Mouse (Mus musculus) G1E (cell line): ENCODE results near the gene Prss44. TPM values are rescaled to one million over a fixed set of nuclear protein-coding genes. Genes with fewer than 3 reads are reported as not detected.

ENCODE experiments used
- ATAC-seq: 2 replicates; pipeline ENCODE4 v1.8.0; 2016; ENCODE audit warnings: mild to moderate bottlenecking; ENCODE audit not compliant: insufficient number of reproducible peaks, poor library complexity, low FRiP score, severe bottlenecking; ENCODE audit errors: extremely low read depth
- DNase-seq: peaks from one replicate; pipeline ENCODE4 v3.0.0; 2012; ENCODE audit warnings: low spot score
- H3K27me3 ChIP-seq: 2 replicates; pipeline ENCODE4 v1.6.1; 2012; ENCODE audit warnings: mild to moderate bottlenecking, low read length, inconsistent platforms; ENCODE audit not compliant: insufficient read depth
- H3K36me3 ChIP-seq: replicated peaks from 2 replicates; pipeline ENCODE3; 2012; ENCODE audit warnings: mild to moderate bottlenecking, inconsistent platforms
- H3K4me1 ChIP-seq: 2 replicates; pipeline ENCODE4 v1.6.1; 2012; ENCODE audit warnings: low read depth, low read length, inconsistent platforms, mixed read lengths; ENCODE audit not compliant: insufficient read depth
- H3K4me3 ChIP-seq: 2 replicates; pipeline ENCODE4 v1.5.1; 2012; ENCODE audit warnings: low read depth, mild to moderate bottlenecking, inconsistent platforms, low read length, moderate library complexity, mixed read lengths
- H3K9me3 ChIP-seq: replicated peaks from 2 replicates; pipeline ENCODE4 v1.6.1; 2012; ENCODE audit warnings: inconsistent platforms
- CTCF ChIP-seq: IDR thresholded peaks from 2 replicates; pipeline ENCODE4 v1.5.1; 2012; ENCODE audit warnings: low read depth, low read length, inconsistent platforms, mixed read lengths
- GATA1 ChIP-seq: IDR thresholded peaks from 2 replicates; pipeline ENCODE4 v1.6.1; 2012; ENCODE audit warnings: borderline replicate concordance, low read length, inconsistent platforms, mixed read lengths
- GATA2 ChIP-seq: IDR thresholded peaks from 2 replicates; pipeline ENCODE4 v1.6.1; 2012; ENCODE audit warnings: low read depth, low read length, inconsistent platforms, borderline replicate concordance
- POLR2AphosphoS5 ChIP-seq: IDR thresholded peaks from 2 replicates; pipeline ENCODE4 v1.6.1; 2012; ENCODE audit warnings: low read depth, low read length, inconsistent platforms; ENCODE audit not compliant: insufficient replicate concordance
- TAL1 ChIP-seq: conservative IDR thresholded peaks from 2 replicates; pipeline ENCODE4 v1.6.1; 2012; ENCODE audit warnings: low read depth, low read length, inconsistent platforms, mixed read lengths
- polyA plus RNA-seq: library from polyadenylated mRNA; stranded (reverse); fragments of >175 nt; gene quantifications from 2 replicates; pipeline ENCODE4 v1.2.3, GENCODE M21; 2012
- total RNA-seq, 2 experiments: library from RNA; stranded (forward) in 1 of 2; stranded (reverse) in 1 of 2; fragments of 200-1000 nt in 1 of 2; fragments of >200 nt in 1 of 2; fragmentation: Nextera tagmentation in 1 of 2; gene quantifications; 2 replicates each; pipeline ENCODE4 v1.2.3; 2014 to 2017

The Prss44 gene
- total and polyA plus RNA-seq, 3 experiments = 0.27 TPM; not detected in 2

DNA sequence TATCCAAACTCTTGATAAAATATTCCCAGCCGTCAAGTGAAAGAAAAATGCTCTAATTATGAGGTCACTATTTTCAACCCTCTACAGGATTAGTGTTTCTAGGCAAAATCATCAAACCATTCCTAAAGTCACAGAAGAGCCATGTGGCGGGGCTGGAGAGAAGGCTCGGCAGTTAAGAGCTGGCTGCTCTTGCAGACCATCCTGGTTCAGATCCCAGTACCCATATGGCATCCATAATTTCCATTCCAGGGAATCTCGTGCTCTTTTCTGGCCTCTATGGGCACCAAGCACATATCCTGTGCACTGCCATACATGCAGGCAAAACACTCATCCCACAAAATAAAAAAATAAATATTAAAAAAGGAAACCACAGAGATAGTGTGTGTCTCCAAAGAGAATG, 11.6 kb downstream of the Prss44 start:
- Histone ChIP-seq H3K27me3 (peaks cover 20% of the 10 kb centered on the region), H3K36me3 (no peaks in the 10 kb centered on the region), H3K4me3 (no peak overlapping the region), H3K4me1 (no peaks in the 10 kb centered on the region), H3K9me3 (no peaks in the 10 kb centered on the region)
- ATAC-seq (no peak), DNase-seq (no peak)
- TF ChIP-seq POLR2AphosphoS5 = no peak
- no peak for TF ChIP-seq GATA2
- no peak for TF ChIP-seq TAL1
- no peak for TF ChIP-seq CTCF
- TF ChIP-seq GATA1 = no peak

DNA sequence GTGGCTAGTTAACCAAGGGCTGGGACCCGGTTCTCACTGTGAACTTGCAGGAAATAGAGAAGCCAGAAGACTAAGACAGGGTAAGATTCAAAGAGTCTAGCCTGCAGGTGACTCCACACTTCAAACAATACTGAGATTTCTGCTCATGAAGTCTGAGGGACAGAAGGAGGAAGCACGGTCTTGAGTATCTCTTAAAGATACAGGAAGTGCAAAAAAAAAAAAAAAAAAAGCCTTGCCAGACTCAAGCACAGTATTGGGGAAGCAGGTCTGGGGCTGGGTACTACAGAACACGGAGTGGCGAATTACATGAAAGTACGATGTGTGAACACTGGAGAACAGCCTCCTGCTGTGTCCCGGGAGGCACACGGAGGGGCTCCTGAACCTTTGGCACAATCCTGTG, 12.0 kb downstream of the Prss44 start:
- no peaks in the 10 kb centered on the region for H3K9me3 ChIP-seq
- no peaks in the 10 kb centered on the region for H3K4me1 ChIP-seq
- H3K36me3 ChIP-seq = no peaks in the 10 kb centered on the region
- H3K4me3 ChIP-seq = no peak overlapping the region
- H3K27me3 ChIP-seq = peaks cover 20% of the 10 kb centered on the region
- TF ChIP-seq TAL1 (no peak), GATA2 (no peak), GATA1 (no peak), POLR2AphosphoS5 (no peak)
- ATAC-seq (no peak), DNase-seq (no peak)

DNA sequence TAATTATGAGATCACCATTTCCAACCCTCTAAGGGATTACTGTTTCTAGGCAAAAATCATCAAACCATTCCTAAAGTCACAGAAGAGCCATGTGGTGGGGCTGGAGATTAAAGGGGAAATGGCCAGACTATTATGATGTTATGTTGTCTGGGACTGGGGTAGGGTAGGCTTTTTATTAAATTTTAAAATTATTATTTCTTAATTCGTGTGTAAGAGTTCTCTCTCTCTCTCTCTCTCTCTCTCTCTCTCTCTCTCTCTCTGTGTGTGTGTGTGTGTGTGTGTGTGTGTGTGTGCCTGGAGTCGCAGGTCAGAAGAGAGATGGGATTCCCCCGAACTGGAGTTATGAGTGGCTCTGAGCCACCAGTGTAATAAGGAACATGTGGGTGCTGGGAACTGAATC, 12.6 kb downstream of the Prss44 start, which contains the start of gene Prss43:
Prss43 (plus strand) TSS at position 301 of the 400 bp plus-strand sequence.
- Histone ChIP-seq H3K27me3 (peaks cover 18% of the 10 kb centered on the region), H3K4me1 (no peaks in the 10 kb centered on the region), H3K4me3 (no peak within 1 kb of the TSS), H3K9me3 (no peaks in the 10 kb centered on the region), H3K36me3 (no peaks in the 10 kb centered on the region)
- ATAC-seq (no peak), DNase-seq (no peak)
- no peak for TF ChIP-seq POLR2AphosphoS5
- no peak for TF ChIP-seq GATA2
- no peak for TF ChIP-seq CTCF
- TF ChIP-seq TAL1 = no peak
- TF ChIP-seq GATA1 = no peak

DNA sequence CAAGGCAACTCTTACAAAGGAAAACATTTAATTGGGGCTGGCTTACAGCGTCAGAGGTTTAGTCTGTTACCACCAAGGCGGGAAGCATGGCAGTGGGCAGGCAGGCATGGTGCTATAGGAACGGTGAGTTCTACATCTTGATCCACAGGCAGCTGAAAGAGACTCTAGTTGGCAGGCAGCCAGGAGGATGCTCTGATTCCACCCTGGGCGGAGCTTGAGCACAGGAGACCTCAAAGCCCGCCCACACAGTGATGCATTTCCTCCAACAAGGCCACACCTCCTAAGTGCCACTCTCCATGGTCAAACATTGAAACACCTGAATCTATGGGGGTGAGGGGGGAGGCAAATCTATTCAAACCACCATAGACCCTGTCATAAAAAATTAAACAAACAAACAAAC, 19.2 kb downstream of the Prss44 start:
- Histone ChIP-seq H3K4me3 (no peak overlapping the region), H3K4me1 (no peaks in the 10 kb centered on the region), H3K36me3 (no peaks in the 10 kb centered on the region), H3K9me3 (no peaks in the 10 kb centered on the region), H3K27me3 (peaks cover 7% of the 10 kb centered on the region)
- TF ChIP-seq TAL1 = no peak
- no peak for TF ChIP-seq GATA1
- no peak for TF ChIP-seq GATA2
- TF ChIP-seq CTCF = no peak
- TF ChIP-seq POLR2AphosphoS5 = no peak
- DNase-seq (no peak), ATAC-seq (no peak)

DNA sequence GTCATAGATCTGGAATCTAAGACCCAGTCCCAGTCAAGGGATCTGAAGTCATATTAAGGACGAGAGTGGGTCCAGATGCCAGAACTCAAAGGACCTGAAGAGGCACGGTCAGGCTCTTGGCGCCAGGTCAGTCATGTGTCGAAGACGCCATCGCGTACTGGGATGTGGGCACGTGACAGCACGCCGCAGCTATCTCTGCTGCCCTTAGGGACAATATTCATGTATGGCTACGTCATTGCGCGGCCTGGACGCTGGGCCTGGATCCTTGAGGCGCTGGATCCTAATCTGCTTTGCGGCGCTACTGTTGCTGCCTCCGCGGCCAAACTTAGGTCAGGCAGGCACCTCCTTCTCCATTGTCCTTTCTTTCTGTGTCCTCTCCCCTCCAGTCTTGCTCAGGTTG, 20.6 kb downstream of the Prss44 start, which contains the start of gene Prss45:
Prss45 (plus strand) TSS at position 178 of the 400 bp plus-strand sequence.
- H3K27me3 ChIP-seq = peaks cover 5% of the 10 kb centered on the region; the same call in 1 of the 2 replicates
- H3K36me3 ChIP-seq = no peaks in the 10 kb centered on the region
- no peaks in the 10 kb centered on the region for H3K9me3 ChIP-seq
- ATAC-seq (no peak), DNase-seq (no peak)
- TF ChIP-seq POLR2AphosphoS5 (no peak), GATA1 (no peak), GATA2 (no peak), TAL1 (no peak), CTCF (no peak)
- H3K4me1 ChIP-seq = no peaks in the 10 kb centered on the region
- H3K4me3 ChIP-seq = no peak within 1 kb of the TSS

DNA sequence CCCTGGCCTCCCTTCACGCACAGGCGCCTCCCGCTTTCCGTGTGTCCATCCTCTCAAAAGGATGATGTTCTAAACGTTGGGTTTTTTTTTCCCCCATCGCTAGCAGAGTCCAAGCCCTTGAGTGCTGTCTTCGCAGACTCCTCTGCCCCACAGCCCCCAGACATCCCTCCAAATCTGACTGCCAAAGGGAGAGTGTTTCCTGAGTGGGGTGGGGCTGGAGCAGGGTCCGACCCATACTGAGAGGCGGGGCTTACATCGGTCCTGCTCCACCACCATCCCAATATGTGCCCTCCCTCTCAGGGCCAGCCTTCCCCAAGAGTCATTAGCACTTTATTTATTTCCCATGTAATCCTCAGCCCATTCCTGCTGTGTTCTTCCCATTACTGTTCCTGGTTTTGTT, 21.2 kb downstream of the Prss44 start:
- Histone ChIP-seq H3K4me3 (no peak overlapping the region), H3K36me3 (no peaks in the 10 kb centered on the region), H3K27me3 (peaks cover 6% of the 10 kb centered on the region; the same call in 1 of the 2 replicates), H3K4me1 (no peaks in the 10 kb centered on the region), H3K9me3 (no peaks in the 10 kb centered on the region)
- no peak for TF ChIP-seq GATA1
- TF ChIP-seq GATA2 = no peak
- TF ChIP-seq TAL1 = no peak
- TF ChIP-seq CTCF = no peak
- TF ChIP-seq POLR2AphosphoS5 = no peak
- DNase-seq (no peak), ATAC-seq (no peak)

DNA sequence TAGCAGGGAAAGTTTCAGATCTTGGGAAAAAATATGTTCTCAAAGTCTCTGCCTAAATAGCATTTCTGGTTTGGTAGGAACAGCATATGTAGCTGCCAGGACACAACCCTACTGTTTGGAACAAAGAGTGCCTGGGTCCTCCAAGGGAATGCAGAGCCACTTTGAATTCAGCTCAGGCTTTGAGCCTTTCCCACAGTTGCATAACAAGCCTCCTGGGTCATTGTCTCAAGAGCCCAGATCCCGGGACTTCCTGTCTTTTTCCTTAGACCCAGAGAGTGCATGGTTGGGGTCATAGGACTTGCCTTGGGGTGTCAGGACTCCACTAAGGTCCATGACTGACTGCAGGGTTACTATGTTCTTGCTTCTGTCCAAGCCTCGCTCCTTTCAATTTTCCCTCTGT, 22.3 kb downstream of the Prss44 start:
- no peaks in the 10 kb centered on the region for H3K4me1 ChIP-seq
- H3K36me3 ChIP-seq = no peaks in the 10 kb centered on the region
- no peak for DNase-seq
- ATAC-seq = no peak
- no peak for TF ChIP-seq TAL1
- no peak for TF ChIP-seq GATA1
- no peak for TF ChIP-seq GATA2
- no peak for TF ChIP-seq CTCF
- H3K9me3 ChIP-seq = no peaks in the 10 kb centered on the region
- H3K4me3 ChIP-seq = no peak overlapping the region
- peaks cover 6% of the 10 kb centered on the region; the same call in 1 of the 2 replicates for H3K27me3 ChIP-seq
